18 mouse cellular contexts compared by ENCODE assay signal in genomic region chr8:116364751-116365150, GRCm38 (mm10).
"Had no signal": no experiment of that assay in that cellular context is flagged by ENCODE, and none has a peak within 500 bp of the region (broad histone marks: within the 10 kb centered on the region; RNA-seq: fewer than 3 reads in every experiment).

No protein-coding gene starts in this region.

- H3K4me1 ChIP-seq: hindbrain, embryonic 15.5 days; limb, embryonic 13.5 days; limb, embryonic 15.5 days had no signal

- H3K27ac ChIP-seq: heart, embryonic 10.5 days; hindbrain, embryonic 13.5 days; hindbrain, embryonic 15.5 days; hindbrain, postnatal 0 days; kidney, postnatal 0 days; limb, embryonic 13.5 days; limb, embryonic 15.5 days; liver, embryonic 14.5 days had no signal

- H3K9ac ChIP-seq: forebrain, postnatal 0 days; heart, embryonic 12.5 days; hindbrain, embryonic 13.5 days; hindbrain, embryonic 15.5 days; limb, embryonic 13.5 days; limb, embryonic 15.5 days; liver, embryonic 14.5 days had no signal

- H3K9me3 ChIP-seq: heart, embryonic 10.5 days; heart, embryonic 12.5 days; hindbrain, embryonic 13.5 days; hindbrain, embryonic 15.5 days; limb, embryonic 15.5 days had no signal

- DNase-seq: gastrocnemius, postnatal 14 days; gastrocnemius, postnatal 36 days; heart, adult 18-20 months; heart, postnatal 14 days; heart, postnatal 36 days; layer of hippocampus, adult 9-11 months; layer of hippocampus, postnatal 36 days had no signal

- H3K27me3 ChIP-seq: heart, embryonic 12.5 days; hindbrain, embryonic 15.5 days; limb, embryonic 15.5 days had no signal

- H3K4me3 ChIP-seq: heart, embryonic 10.5 days; heart, embryonic 12.5 days; hindbrain, embryonic 13.5 days; hindbrain, embryonic 15.5 days; limb, embryonic 13.5 days; limb, embryonic 15.5 days had no signal

- H3K36me3 ChIP-seq: heart, embryonic 10.5 days; heart, embryonic 12.5 days; hindbrain, embryonic 13.5 days; hindbrain, embryonic 15.5 days; limb, embryonic 13.5 days; limb, embryonic 15.5 days had no signal

- ATAC-seq: forebrain, postnatal 0 days; hindbrain, postnatal 0 days had no signal

- H3K4me2 ChIP-seq: heart, embryonic 12.5 days; hindbrain, embryonic 13.5 days; hindbrain, embryonic 15.5 days; limb, embryonic 13.5 days; limb, embryonic 15.5 days; liver, embryonic 11.5 days had no signal
